Mouse (Mus musculus) limb, embryonic 12.5 days (tissue): ENCODE measurements around the gene 4930524B15Rik. TPM values are rescaled to one million over a fixed set of nuclear protein-coding genes. Genes with fewer than 3 reads are reported as not detected.
"Not testable (repeated sequence)": the region's sequence is repeated elsewhere in the genome, so short reads cannot be mapped to it uniquely, and the experiment has no call there.

Source experiments
- ATAC-seq: fragments of 200-750 bp; cut with Nextera tagmentation; 2 replicates; pipeline ENCODE4 v1.8.0; 2017; ENCODE audit warnings: low read depth, moderate TSS enrichment; ENCODE audit not compliant: insufficient number of reproducible peaks, insufficient read depth, low FRiP score, low TSS enrichment
- H3K27ac ChIP-seq: fragments of 300-500 bp; sonication (generic); 2 replicates; pipeline ENCODE4 v1.5.1; 2016; ENCODE audit warnings: mild to moderate bottlenecking, moderate library complexity
- H3K27me3 ChIP-seq: fragments of 300-500 bp; sonication (generic); 2 replicates; pipeline ENCODE4 v1.6.1; 2016; ENCODE audit warnings: mild to moderate bottlenecking, moderate library complexity
- H3K36me3 ChIP-seq: fragments of 300-500 bp; sonication (generic); 2 replicates; pipeline ENCODE4 v1.6.1; 2016; ENCODE audit warnings: mild to moderate bottlenecking, moderate library complexity
- H3K4me1 ChIP-seq: fragments of 300-500 bp; sonication (generic); replicated peaks from 2 replicates; pipeline ENCODE4 v1.6.1; 2016
- H3K4me2 ChIP-seq: fragments of 300-500 bp; sonication (generic); 2 replicates; pipeline ENCODE4 v1.6.1; 2016; ENCODE audit warnings: mild to moderate bottlenecking, moderate library complexity
- H3K4me3 ChIP-seq: fragments of 300-500 bp; sonication (generic); replicated peaks from 2 replicates; pipeline ENCODE4 v1.5.1; 2016; ENCODE audit warnings: mild to moderate bottlenecking
- H3K9ac ChIP-seq: fragments of 300-500 bp; sonication (generic); replicated peaks from 2 replicates; pipeline ENCODE4 v1.6.1; 2016; ENCODE audit warnings: mild to moderate bottlenecking, moderate library complexity
- H3K9me3 ChIP-seq: fragments of 300-500 bp; sonication (generic); 2 replicates; pipeline ENCODE4 v1.6.1; 2016; ENCODE audit warnings: mild to moderate bottlenecking, moderate library complexity
- WGBS: fragments of 180-500 bp; shearing (Covaris S2); methylation state at CpG from one replicate; pipeline ENCODE4 v1.1.7; 2016; 5-methylcytosine and 5-hydroxymethylcytosine counted together
- polyA plus RNA-seq: library from polyadenylated mRNA; unstranded; fragments of >200 nt; fragmentation: Nextera tagmentation; extraction: Ambion mirVana; gene quantifications from 2 replicates; pipeline ENCODE4 v1.2.1, GENCODE M21; 2016

4930524B15Rik gene
- polyA plus RNA-seq, 1 experiment from 2014 or later = not detected

- Histone ChIP-seq H3K9ac (no peak overlapping the region), H3K9me3 (no peaks in the 10 kb centered on the region), H3K36me3 (no peaks in the 10 kb centered on the region), H3K4me3 (peak overlapping the region; percentile 40), H3K4me1 (0 out of 2 replicates have a peak, but pooled peaks cover 3% of the 10 kb centered on the region), H3K4me2 (peak overlapping the region; percentile 62), H3K27me3 (peaks cover 21% of the 10 kb centered on the region), H3K27ac (no peak overlapping the region)
- 2% methylated on average over 17 of the region's 17 CpGs for WGBS
- ATAC-seq = peak; percentile 72
Observed at GRCm38 (mm10) chr11:31949331-31949785, 16.0 kb upstream of the 4930524B15Rik start.

- Histone ChIP-seq H3K9ac (no peak overlapping the region), H3K4me1 (no peaks in the 10 kb centered on the region), H3K9me3 (no peaks in the 10 kb centered on the region), H3K27ac (no peak overlapping the region), H3K36me3 (no peaks in the 10 kb centered on the region), H3K27me3 (0 out of 2 replicates have a peak, but pooled peaks cover under 1% of the 10 kb centered on the region), H3K4me3 (no peak overlapping the region), H3K4me2 (no peak overlapping the region)
- ATAC-seq = no peak
Observed at GRCm38 (mm10) chr11:31960071-31960470, 5.3 kb upstream of the 4930524B15Rik start.

- no peak for ATAC-seq
Observed at GRCm38 (mm10) chr11:31963993-31964392, 1.4 kb upstream of the 4930524B15Rik start.

DNA sequence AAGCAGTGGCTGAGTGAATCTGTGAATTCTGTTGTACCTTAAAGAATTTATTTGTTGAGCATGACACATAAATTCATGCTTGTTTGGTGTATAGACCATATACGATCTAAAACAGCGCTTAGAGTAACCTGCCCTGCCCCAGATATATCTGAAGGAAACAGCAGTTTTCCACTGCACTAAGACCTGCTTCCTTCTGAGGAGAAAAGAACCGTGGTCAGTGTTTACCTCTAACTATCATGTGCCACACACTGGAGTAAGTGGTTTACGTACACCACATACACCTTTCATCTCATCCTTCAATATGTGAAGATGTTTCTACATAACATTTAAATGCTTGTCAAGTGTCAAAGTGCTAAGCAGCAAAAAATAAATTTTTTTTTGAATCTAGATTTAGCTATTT is 8.7 kb downstream of the 4930524B15Rik start:
- no peak overlapping the region for H3K27ac ChIP-seq
- H3K27me3 ChIP-seq = no peaks in the 10 kb centered on the region
- H3K4me2 ChIP-seq = no peak overlapping the region
- WGBS = 87% methylated on average over 4 of the region's 4 CpGs
- H3K4me3 ChIP-seq = no peak overlapping the region
- H3K36me3 ChIP-seq = no peaks in the 10 kb centered on the region
- ATAC-seq = no peak
- H3K9me3 ChIP-seq = no peaks in the 10 kb centered on the region
- H3K4me1 ChIP-seq = no peaks in the 10 kb centered on the region
- H3K9ac ChIP-seq = no peak overlapping the region

More at GRCm38 (mm10) chr11:31963993-31964392, 1.4 kb upstream of the 4930524B15Rik start:
- Histone ChIP-seq H3K4me3 (no peak overlapping the region), H3K9me3 (no peaks in the 10 kb centered on the region), H3K27ac (no peak overlapping the region), H3K4me1 (0 out of 2 replicates have a peak, but pooled peaks cover 4% of the 10 kb centered on the region), H3K36me3 (no peaks in the 10 kb centered on the region), H3K4me2 (no peak overlapping the region), H3K27me3 (0 out of 2 replicates have a peak, but pooled peaks cover 4% of the 10 kb centered on the region), H3K9ac (no peak overlapping the region)
- 81% methylated on average over 1 of the region's 1 CpGs for WGBS

DNA sequence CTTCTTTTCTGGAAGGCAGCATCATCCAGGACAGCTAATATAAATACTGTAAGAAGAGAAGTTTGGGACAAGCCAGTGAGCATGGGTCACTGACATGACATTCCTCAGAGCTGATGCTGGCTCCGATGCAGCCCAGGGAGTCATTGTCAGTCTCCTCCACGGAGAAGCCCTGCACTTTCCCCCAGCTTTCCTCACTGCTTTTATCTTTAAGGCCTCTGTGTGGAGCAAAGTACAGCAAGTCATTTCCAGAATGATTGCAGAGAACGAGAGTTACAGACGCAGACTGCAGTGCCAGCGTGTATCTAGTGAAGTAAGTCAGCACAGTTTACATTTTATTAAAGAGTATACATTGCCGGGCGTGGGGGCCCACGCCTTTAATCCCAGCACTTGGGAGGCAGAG is 9.4 kb downstream of the 4930524B15Rik start:
- Histone ChIP-seq H3K27me3 (no peaks in the 10 kb centered on the region), H3K36me3 (no peaks in the 10 kb centered on the region), H3K4me3 (no peak overlapping the region), H3K27ac (no peak overlapping the region), H3K4me2 (no peak overlapping the region), H3K4me1 (no peaks in the 10 kb centered on the region), H3K9ac (no peak overlapping the region), H3K9me3 (peaks cover 6% of the 10 kb centered on the region)
- WGBS = 59% methylated on average over 8 of the region's 8 CpGs
- no peak for ATAC-seq

DNA sequence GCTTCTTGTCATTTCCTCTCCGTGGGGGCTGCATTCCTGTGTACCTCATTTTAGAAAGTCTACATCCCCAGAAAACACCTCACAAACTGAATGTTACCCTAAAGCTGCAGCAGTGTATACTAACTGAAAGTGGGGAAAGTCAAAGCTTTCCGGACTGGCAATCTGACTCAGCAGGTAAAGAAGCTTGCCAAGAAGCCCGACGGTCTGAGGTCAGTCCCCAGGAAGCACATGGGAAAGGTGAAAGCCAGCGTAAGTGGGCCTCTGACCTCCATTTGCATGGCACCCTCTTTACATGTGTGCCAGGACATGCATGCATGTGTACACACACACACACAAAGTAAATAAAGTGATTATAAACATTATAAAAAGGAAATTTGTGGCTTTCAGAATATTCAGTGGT is 10.3 kb downstream of the 4930524B15Rik start:
- no peak overlapping the region for H3K9ac ChIP-seq
- H3K4me3 ChIP-seq = no peak overlapping the region
- WGBS = 88% methylated on average over 5 of the region's 5 CpGs
- H3K9me3 ChIP-seq = peaks cover 10% of the 10 kb centered on the region
- no peak overlapping the region for H3K4me2 ChIP-seq
- H3K27me3 ChIP-seq = no peaks in the 10 kb centered on the region
- no peak for ATAC-seq
- H3K4me1 ChIP-seq = no peaks in the 10 kb centered on the region
- no peaks in the 10 kb centered on the region for H3K36me3 ChIP-seq
- H3K27ac ChIP-seq = no peak overlapping the region

DNA sequence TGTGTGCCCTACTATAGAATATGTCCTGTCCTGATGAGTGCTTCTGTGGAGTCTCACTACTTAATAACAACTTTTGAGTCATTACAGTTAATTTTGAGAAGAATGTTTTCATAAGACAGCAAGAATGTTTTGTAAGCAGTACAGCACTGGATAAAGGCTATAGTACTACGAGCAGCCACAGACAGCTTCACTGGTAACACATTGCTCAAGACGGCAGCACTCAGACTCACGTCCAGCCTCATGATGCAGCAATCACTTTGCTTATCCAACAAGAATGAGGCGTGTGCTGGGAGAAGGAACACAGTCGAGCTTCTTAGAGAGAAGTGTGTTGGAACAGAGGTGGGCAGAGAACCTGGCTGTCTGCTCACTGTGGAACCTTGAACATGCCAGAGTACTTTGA is 10.7 kb downstream of the 4930524B15Rik start:
- no peak for ATAC-seq
- no peak overlapping the region for H3K27ac ChIP-seq
- WGBS = 79% methylated on average over 5 of the region's 5 CpGs
- H3K4me1 ChIP-seq = no peaks in the 10 kb centered on the region
- no peak overlapping the region for H3K4me3 ChIP-seq
- H3K9ac ChIP-seq = no peak overlapping the region
- H3K4me2 ChIP-seq = no peak overlapping the region
- H3K36me3 ChIP-seq = no peaks in the 10 kb centered on the region
- no peaks in the 10 kb centered on the region for H3K27me3 ChIP-seq
- peaks cover 10% of the 10 kb centered on the region for H3K9me3 ChIP-seq

- 87% methylated on average over 5 of the region's 5 CpGs for WGBS
- H3K9me3 ChIP-seq = peaks cover 10% of the 10 kb centered on the region
- not testable (repeated sequence) for H3K36me3 ChIP-seq, H3K27ac ChIP-seq, ATAC-seq, H3K27me3 ChIP-seq, H3K4me1 ChIP-seq, H3K4me2 ChIP-seq, H3K9ac ChIP-seq, H3K4me3 ChIP-seq
Observed at GRCm38 (mm10) chr11:31980089-31980488, 14.7 kb downstream of the 4930524B15Rik start.

GRCm38 (mm10) chr11:31981830-31982229 is 16.4 kb downstream of the 4930524B15Rik start:
- Histone ChIP-seq H3K9ac (no peak overlapping the region), H3K27ac (no peak overlapping the region), H3K4me3 (no peak overlapping the region), H3K4me2 (no peak overlapping the region), H3K4me1 (no peaks in the 10 kb centered on the region), H3K9me3 (peaks cover 10% of the 10 kb centered on the region), H3K27me3 (no peaks in the 10 kb centered on the region), H3K36me3 (no peaks in the 10 kb centered on the region)
- ATAC-seq = no peak
- 85% methylated on average over 7 of the region's 7 CpGs for WGBS

- not testable (repeated sequence) for H3K27me3 ChIP-seq, H3K4me2 ChIP-seq, H3K4me1 ChIP-seq, H3K27ac ChIP-seq, H3K36me3 ChIP-seq, ATAC-seq, H3K9ac ChIP-seq, H3K4me3 ChIP-seq
- H3K9me3 ChIP-seq = peaks cover 10% of the 10 kb centered on the region
- WGBS = 86% methylated on average over 13 of the region's 13 CpGs
Observed at GRCm38 (mm10) chr11:31982247-31982943, 17.0 kb downstream of the 4930524B15Rik start.

- Histone ChIP-seq H3K9ac (no peak overlapping the region), H3K4me3 (no peak overlapping the region), H3K27ac (no peak overlapping the region), H3K36me3 (no peaks in the 10 kb centered on the region), H3K9me3 (peaks cover 10% of the 10 kb centered on the region), H3K4me1 (no peaks in the 10 kb centered on the region), H3K27me3 (no peaks in the 10 kb centered on the region), H3K4me2 (no peak overlapping the region)
- ATAC-seq = no peak
Observed at GRCm38 (mm10) chr11:31983249-31983648, 17.9 kb downstream of the 4930524B15Rik start.

DNA sequence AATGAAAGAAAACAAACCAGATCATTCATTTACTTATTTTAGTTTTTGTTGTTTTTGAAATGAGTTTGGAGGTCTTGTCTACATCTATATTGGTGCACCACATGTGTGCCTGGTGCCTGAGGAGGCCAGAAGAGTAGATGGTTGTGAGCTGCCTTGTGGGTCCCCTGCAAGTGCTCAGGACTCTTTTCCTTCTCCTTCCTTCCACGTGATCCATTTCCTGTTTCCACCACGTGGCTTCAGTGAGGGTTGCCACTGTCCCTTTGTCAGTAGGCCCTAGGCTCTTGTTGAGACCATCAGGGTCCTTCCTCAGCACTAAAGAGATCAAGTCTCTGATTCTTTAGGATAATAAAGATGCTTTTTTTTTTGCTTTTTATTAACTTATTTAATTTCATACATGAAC is 19.4 kb downstream of the 4930524B15Rik start:
- Histone ChIP-seq H3K4me2 (no peak overlapping the region), H3K9ac (no peak overlapping the region), H3K36me3 (no peaks in the 10 kb centered on the region), H3K27me3 (no peaks in the 10 kb centered on the region), H3K4me1 (no peaks in the 10 kb centered on the region), H3K27ac (no peak overlapping the region), H3K9me3 (peaks cover 5% of the 10 kb centered on the region), H3K4me3 (no peak overlapping the region)
- ATAC-seq = no peak
- WGBS = 74% methylated on average over 2 of the region's 2 CpGs
